Mouse (Mus musculus): ENCODE measurements around the gene Cfap157.

The Cfap157 gene

GRCm38 (mm10) chr2:32781710-32782109, 2.5 kb downstream of the Cfap157 start:
- DNase-seq (ENCODE audit: low spot score in 2 of 2): no peak

GRCm38 (mm10) chr2:32779714-32780113, 4.5 kb downstream of the Cfap157 start:
- DNase-seq (ENCODE audit: low spot score in 2 of 2): no peak

DNA sequence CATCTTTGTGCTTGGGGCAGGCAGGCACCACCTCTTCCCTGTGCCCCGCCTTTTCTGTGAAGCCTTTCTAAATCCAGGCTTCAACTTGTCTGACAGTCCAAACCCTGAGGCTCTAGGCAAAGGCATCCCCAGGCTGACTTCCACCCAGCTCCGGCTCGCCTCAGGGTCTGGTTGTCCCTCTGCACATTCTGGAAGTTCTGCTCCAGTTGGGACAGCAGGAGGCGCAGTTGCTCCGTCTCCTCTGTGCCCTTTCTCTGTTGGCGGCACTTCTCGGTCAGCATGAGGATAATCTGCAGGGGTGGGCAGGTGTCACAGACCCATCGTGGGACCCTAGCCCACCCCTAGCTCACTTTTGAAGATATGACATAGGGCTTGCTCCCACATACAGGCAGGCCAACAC, 5.1 kb downstream of the Cfap157 start:
- peak; percentile 31 to 62 for DNase-seq (ENCODE audit: low spot score in 2 of 2)

DNA sequence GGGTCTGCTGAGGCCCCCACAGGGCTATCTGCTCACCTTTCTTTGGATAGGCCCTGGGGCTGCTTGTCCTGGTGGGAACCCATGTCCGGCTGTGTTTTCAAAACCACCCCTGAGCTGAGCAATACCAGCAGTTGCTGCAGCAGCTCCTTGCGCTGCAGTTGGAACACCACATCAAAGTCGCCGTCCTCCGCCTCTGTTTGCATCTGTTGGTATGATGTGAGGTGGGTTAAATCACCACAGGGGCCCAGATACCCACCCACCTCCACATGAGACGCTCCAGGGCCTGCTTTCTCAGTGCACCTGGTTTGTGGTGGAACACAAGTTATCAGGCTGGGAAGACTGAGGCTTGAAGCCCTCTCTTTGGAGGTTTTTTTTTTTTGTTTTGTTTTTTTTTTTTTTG, 6.1 kb downstream of the Cfap157 start:
- no peak for DNase-seq (ENCODE audit: low spot score in 2 of 2)

DNA sequence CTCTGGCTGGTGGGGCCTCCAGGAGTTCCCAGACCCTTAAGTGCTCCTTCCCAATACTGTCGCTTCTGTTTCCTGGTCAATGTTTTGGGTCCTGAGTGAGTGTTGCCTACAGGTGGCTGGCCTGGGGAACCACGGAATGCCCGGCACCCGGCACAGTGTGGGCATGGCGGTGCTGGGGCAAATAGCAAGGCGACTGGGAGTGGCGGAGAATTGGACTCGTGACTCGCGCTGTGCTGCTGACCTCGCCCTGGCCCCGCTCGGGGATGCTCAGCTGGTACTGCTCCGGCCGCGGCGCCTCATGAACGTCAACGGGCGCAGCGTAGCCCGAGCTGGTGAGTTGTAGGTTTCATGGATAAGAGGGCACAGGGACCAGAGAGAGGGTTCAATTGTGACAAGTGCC, 8.0 kb downstream of the Cfap157 start:
- no peak for DNase-seq (ENCODE audit: low spot score in 2 of 2)

- peak; percentile 97 to 98 for DNase-seq (ENCODE audit: low spot score in 2 of 2)
Measured at GRCm38 (mm10) chr2:32775359-32776074, 8.7 kb downstream of the Cfap157 start, which contains the start of the genes Ttc16 and Ptrh1. Gene Ttc16 (minus strand): TSS chr2:32775633. Gene Ptrh1 (plus strand): TSS chr2:32775786.

DNA sequence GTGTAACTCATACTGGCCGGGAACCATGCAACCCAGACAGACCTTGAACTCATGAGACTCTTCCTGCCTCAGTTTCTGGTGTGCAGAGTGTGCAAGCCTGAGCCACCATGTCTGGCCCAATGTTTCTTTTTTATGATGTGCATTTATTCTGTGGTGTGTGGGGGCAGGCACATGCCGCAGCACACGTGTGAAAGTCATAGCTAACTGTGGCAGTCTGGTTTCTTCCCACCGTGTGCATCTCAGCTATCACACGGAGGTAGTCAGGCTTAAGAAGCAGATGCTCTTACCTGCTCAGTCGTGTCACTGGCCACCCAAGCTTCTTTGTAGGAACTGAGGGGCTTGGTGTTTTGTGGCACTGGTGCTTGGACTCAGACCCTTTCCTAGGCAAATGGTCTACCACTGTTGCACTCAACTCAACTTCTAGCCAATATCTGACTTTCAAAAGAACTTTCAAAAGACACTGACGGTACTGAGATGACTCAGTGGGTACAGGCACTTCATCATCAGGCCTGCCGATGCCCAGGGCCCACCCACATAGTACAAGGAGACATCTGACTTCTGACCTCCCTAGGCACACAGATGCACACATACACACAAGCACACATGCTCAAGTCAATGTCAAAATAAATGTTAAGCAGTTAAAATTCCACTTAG, 11.5 kb downstream of the Cfap157 start:
- DNase-seq (ENCODE audit: low spot score in 2 of 2): no peak

DNA sequence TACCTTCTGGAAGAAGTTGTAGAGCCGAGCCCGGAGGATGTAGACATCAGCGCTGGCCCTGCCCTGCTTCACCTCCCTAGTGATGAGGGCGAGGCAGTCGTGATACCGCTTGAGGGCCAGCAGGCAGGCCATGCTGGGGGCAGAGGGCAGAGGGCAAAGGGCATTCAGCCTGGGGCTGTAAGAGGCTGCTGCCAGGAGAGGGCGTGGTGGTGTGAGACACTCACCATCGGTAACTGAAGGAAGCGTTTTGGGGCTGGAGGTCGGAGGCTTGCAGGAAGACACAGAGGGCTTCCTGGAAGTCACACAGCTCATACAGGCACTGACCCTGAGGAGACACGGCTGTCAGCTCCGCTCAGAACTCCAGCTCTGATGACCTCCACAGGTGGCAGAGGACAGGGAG, 12.3 kb downstream of the Cfap157 start:
- no peak for DNase-seq (ENCODE audit: low spot score in 2 of 2)

DNA sequence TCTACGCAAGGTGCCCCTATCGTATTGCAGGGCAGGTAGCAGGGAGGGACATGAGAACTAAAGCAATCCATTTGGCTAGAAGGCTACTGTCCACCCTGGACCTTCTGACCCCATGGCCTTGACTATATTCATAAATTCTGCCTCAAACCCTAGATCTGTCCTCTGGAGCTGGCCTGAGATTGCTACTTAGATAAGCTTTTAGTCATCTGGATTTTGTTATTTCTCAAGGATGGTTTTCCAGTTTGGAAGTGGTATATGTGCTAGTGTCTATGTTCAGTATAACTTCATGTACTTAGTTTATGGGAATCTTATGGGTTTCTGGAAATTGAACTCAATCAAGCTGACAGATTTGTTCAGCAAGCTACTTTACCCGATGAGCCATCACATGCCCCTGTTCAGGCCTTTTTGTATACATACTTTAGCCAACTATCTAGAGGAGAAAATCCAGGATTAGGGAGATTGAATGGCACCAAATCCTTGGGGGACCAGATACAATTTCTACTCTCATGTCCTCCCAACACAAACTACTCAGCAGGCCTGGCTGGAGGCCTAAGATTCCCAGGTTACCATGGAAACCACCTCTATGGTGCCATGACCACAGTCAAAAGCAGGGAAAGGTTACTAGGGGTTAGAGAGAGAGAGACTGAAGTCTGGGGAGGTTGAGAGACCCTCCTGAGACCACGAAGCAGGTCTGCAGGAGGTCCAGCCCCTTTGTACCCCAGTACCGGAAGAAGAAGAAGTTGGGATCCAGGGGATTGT, 14.7 kb downstream of the Cfap157 start:
- no peak for DNase-seq (ENCODE audit: low spot score in 2 of 2)

- DNase-seq (ENCODE audit: low spot score in 2 of 2): no peak
Measured at GRCm38 (mm10) chr2:32768661-32769285, 15.5 kb downstream of the Cfap157 start.

- DNase-seq (ENCODE audit: low spot score in 2 of 2): no peak
Measured at GRCm38 (mm10) chr2:32767241-32767640, 17.0 kb downstream of the Cfap157 start.

DNA sequence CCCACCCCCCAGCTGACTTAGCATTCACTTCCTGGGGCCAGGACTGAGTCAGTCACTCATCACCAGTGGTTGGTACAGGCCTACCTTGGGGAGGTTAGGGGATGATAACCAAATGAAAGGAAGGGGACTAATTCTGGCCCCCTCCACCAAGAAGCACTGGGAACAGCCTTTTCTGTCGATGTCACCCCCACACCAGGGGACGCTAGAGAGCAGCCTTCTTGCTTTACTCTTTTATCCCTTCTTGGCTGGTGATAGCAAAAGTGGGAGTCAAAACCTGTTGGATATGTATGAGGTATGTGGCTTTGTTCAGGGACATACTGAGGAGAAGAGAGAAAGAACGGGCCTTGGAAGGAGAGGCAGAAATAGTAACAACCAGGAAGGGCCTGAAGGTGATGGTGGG, 20.9 kb downstream of the Cfap157 start:
- DNase-seq (ENCODE audit: low spot score in 2 of 2): no peak

DNA sequence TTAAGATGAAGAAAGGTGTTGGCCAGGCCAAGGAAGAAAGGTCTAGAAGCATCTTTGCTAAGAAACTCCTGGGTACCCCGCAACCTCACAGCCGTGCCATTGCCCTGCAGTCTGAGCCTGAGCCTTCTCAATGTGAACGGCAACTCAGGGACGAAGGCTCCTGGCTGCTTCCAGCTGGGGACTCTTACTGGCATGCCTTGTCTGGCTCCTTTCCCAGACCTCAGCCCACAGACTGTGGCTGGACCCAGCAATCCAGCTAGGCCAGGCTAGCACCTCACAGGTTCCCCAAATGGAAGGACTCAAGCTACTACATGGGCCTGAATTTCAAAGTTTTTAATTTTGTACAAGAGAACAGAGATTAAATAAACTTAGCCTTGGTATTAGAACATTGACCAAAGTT, 22.4 kb downstream of the Cfap157 start:
- no peak for DNase-seq (ENCODE audit: low spot score in 2 of 2)

DNA sequence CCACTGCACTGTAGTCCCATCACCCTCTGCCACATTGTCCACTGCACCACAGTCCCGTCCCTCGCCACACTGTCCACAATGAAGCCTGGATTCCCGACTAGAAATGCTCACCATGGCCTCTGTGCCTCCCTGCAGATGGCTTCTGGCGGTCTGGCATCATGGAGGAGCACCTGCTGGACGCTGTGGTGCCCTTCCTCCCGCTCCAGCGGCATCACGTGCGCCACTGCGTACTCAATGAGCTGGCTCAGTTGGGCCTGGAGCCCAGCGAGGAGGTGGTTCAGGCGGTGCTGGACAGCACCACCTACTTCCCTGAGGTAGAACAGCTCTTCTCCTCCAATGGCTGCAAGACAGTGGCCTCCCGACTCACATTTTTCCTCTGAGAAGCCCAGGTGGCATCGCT, 22.9 kb downstream of the Cfap157 start:
- no peak for DNase-seq (ENCODE audit: low spot score in 2 of 2)

GRCm38 (mm10) chr2:32759001-32759400, 25.2 kb downstream of the Cfap157 start:
- no peak for DNase-seq (ENCODE audit: low spot score in 2 of 2)

DNA sequence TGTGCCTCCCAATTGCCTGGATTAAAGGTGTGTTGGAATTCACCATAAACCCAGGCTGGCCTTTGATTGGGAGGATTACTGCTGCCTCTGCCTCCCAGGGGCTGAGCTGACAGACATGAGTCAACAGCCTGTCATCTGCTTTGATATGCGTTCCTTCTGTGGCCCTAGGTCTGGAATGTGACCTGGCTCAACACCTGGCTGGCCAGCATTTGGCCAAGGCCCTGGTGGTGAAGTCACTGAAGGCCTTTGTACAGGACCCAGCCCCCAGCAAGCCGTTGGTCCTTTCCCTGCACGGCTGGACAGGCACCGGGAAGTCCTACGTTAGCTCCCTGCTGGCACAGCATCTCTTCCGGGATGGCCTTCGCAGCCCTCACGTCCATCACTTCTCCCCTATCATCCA, 25.7 kb downstream of the Cfap157 start:
- DNase-seq (ENCODE audit: low spot score in 2 of 2): no peak

- DNase-seq (ENCODE audit: low spot score in 2 of 2): peak; percentile 98
Measured at GRCm38 (mm10) chr2:32757056-32757845, 27.0 kb downstream of the Cfap157 start, which contains the start of gene Tor2a. Gene Tor2a (plus strand): TSS chr2:32757234.

DNA sequence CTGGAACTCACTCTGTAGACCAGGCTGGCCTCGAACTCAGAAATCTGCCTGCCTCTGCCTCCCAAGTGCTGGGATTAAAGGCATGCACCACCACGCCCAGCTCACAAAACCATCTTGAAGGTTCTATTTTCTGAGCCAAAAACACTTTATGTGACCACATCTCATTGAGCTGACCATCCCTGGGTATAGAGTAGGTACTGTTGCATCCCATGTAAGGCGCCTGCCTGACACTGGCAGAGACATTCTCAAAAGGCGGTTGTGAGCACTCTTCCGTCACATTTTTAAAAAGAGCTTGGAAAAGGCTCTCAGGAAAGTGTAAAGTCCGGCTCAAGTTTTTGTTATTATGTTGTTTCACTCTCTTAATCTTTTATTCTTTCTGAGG, 27.6 kb downstream of the Cfap157 start:
- DNase-seq (ENCODE audit: low spot score in 2 of 2): no peak

GRCm38 (mm10) chr2:32752181-32752580, 32.0 kb downstream of the Cfap157 start:
- no peak for DNase-seq (ENCODE audit: low spot score in 2 of 2)

DNA sequence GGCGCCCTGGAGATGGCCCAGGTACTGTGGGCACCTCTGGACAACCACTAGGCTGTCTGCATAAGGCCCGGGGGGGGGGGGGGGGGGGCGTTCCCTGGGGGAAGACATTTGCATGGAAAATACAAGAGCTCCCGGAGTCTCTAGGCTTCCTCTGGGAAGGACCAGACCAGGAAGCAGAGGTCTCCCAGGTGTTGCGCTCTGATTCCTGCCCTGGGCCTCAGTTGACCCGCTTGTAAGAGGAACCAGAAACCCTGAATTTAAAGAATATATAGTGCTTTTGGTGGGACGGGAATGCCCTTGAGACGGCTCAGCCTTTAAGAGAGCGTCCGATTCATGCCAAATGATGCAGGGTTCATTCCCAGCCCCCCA, 32.6 kb downstream of the Cfap157 start:
- no peak for DNase-seq (ENCODE audit: low spot score in 2 of 2)

DNA sequence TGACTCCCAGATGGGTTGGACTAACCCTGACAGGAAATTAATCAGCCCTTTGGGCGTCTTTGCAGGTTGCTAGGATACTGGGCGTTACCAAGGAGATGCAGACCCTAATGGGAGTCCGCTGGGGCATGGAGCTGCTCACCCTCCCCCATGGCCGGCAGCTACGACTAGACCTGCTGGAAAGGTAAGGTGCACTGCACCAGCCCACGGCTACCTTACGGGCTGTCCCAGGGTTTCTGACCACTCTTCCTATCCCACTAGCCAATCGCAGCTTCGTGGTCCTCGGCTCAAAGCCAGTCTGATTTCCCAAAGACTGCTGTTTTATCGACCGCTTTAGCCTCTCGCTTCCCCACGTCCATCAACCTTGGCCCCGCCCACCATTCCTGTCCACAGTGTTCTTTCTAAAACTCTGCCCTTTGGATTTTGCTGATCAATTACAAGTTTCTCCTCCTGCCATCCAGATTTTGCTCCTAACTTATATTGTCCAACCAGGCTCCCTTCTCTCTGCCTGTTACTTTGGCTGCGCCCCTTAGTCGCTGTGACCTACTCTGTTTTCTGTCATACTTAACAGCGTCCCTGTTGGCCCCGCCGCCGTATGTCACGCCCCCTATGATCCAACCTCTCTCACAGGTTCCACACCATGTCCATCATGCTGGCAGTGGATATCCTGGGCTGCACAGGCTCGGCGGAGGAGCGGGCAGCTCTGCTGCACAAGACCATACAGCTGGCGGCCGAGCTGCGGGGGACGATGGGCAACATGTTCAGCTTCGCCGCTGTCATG, 33.2 kb downstream of the Cfap157 start:
- DNase-seq (ENCODE audit: low spot score in 2 of 2): peak in 1 of 2 experiments; percentile 47

Measured in heart, adult 9 months (tissue).